Mouse (Mus musculus) c-Kit-positive CD71-positive TER-119-negative erythroid progenitor cells, embryonic 14.5 days (primary cell): ENCODE results near the gene Pon1.
A peak's percentile ranks its signal among the peaks of the same experiment; 100 is the strongest.

ENCODE experiments used
- DNase-seq: peaks from one replicate; pipeline ENCODE4 v3.0.0-alpha.2; 2013; ENCODE audit warnings: low read depth

Pon1 gene

DNA sequence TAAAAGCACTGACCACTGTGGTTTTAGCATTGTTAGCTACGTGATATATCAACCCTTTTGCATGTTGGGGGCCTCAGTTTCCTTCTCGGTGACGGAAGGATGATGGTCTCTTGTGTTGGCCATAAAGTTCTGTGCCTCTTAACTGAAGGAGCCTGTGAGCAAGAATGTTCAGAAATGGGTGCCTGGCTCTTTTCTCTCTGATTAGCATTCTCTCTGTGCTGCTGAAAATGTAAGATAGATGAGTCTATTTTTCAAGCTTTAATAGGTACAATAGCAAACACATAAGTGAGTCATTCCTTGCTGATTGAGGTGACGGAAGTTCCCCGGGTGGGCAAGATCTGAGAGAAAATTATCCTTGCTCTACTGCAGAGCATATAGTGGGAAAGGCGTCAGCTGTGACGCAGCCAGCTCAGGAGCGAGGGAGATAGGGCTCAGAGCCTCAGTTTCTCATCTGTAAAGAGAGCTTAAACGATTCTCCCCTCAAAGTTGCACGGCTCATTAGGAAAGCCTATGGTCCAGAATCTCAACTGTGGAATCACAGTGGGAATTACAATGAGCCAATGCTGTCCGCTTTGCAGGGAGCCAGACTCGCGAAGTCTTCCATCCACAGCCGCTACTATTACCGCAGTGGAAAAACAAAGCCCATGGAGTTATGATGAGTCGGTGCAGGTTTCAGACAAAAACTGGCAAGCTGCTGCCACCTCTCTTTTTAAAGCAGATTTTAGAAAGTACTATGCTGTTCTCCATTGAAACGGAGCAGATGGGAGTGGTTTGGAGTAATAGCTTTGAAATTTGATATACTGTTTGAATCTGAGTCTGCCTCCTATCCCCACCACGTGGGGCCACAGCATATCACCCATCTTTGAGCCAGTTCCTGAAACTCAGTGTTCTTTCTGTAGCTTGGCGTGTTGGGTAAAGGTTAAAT lies 15.5 kb downstream of the Pon1 start:
- no peak for DNase-seq

DNA sequence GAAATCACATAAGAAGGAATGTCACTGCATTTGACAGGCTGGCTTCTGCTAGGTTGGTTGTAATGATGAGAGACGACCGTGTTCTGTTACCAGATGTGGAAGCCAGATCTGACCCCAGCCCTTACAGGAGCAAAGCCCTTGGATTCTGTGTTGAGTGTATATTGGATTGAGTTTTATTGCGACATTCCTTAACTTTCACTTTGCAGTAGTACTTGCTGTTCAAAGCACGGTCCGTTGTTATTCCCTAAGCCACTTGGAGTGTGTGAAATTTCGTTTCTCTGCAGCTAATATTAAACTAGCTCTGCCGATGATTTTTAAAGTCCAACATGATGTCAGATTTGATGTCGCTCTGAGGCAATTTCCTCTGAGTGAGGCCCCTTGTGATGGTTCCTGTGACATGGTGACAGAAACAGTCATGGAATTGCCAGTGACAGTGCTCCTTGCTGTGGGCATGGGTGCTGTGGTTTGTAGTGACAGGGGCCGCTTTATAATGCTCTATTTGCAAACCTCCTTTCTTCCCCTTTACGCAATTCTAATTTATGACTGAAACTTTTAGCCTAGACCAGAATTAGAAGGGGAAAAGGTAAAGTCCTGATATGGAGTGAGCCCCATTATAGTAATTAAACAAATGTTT lies 19.4 kb downstream of the Pon1 start:
- DNase-seq: no peak

DNA sequence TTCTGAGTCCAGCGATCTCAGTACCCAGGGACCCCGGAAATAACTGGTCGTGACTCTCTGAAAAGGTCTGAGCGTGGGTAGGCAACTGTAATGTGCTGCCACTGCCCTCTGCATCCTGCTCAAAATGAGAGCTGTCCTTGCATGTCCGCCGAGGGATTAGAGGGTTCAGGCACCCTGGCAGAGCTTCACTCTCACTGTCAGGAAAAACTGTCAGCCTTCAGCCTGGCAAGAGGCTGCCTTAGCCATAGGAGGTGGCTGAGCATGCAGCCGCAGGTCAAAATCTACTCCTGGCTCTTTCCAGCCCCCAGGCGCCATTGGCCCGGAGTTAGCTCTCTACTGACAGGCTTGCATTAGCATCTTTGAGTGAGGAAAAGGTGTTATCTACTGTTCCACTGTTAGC lies 21.2 kb downstream of the Pon1 start:
- no peak for DNase-seq

DNA sequence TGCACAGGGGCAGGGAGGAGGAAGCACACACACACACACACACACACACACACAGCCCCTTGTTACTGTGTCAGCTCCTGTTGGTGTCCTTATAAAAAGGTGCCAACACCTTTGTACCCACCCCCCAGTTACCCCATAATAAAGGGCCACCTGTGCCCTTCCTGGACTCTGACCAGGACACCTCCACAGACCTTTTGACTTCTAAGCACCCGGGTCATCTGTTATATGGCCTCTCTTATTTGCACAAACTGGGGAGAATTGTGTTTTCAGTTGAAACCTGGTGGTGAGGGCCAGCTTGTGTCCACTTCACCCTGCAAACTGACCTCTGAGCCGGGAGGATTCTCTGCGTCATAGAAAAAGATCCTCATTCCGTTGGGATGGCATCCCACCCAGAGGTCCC lies 22.3 kb downstream of the Pon1 start:
- DNase-seq: no peak

DNA sequence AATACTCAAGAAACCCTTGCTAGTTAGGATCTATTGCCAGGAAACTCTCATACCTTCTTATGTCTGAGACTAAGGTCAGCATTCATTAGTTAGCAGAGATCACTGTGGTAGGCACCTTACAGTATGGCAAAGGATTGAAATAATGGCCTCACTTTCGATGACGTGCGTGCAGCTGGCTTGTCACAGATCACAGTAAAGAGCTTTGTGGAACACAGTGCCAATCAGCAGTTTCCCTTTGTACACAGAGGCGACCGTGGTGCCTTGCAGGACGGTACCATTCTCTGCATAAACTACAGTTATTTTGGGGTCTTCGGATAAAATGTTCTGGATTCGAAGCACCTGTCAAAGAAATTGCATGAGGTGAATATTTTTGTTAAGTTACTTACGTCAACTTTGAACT lies 25.6 kb downstream of the Pon1 start:
- no peak for DNase-seq

DNA sequence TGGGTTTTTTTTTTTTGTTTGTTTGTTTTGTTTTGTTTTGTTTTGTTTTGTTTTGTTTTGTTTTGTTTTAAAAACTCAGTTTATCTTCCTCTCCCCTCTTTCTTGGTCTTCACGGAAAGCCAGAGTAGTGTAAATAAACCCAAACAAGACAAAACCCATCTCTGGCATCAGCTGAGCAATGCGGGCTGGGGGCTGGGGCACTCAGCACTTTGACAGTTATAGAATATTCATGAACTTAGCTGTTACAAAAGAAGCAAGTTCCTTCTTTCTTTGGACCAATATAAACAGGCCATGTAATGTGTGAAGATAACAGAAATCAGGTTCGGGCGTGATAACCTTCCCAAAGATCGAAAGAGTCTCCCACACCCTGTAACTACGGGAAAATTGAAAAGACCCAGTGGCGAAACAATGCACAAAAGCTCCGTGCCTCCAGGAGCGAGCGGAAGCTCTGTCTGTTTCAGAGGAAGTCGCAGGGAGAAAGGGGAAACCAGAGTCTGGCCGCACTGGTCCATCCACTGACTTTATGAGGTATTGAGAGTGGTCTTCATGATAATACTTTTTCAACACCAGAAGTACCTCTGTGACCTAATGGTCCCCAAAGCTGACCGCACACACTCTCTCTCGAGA lies 26.6 kb downstream of the Pon1 start:
- DNase-seq: no peak

DNA sequence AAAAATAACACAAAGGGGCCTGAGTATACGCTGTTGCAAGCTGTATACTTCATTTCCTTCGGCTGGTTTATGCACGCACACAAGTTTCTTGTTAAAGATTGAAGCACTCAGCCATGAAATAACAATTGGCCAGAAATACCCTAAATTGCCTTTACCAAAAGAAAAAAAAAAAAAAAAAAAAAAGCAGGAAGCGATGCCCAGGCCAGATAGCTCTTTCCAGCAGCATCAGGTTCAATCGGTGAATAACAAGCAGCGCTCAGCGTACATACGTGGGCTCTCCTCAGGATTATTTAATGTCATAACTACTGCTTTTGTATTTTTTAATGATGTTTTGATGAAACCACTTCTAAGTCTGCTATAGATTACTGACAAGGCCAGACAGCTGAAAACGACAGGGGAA lies 28.9 kb downstream of the Pon1 start:
- no peak for DNase-seq

DNA sequence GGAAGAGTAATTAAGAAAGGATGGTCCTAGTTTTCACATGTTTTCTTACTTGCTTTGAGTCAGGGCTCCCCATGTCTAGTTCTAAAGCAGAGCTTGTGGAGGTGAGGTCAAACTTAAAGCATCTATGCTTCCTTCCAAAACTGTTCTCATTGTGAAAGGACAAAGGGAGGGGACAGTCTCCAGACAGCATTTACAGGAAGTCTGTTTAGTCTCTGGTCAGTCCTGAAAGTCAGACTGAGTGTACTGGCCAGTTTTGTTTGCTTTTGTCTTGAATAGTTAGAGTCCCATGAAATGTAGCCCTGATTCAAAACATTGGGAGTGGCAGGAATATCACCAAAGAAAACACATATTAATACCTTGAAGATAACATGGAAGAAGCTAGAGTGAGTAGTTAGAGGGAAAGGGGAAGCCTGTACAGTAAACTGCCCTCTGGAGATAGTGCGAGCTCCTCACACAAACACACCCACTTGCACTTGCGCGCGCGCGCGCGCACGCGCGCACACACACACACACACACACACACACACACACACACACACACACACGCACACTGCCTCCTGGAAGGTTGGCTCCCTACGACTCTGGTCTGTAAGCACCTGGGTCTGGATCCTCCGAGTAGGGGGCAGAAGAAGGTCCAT lies 30.1 kb downstream of the Pon1 start:
- no peak for DNase-seq

DNA sequence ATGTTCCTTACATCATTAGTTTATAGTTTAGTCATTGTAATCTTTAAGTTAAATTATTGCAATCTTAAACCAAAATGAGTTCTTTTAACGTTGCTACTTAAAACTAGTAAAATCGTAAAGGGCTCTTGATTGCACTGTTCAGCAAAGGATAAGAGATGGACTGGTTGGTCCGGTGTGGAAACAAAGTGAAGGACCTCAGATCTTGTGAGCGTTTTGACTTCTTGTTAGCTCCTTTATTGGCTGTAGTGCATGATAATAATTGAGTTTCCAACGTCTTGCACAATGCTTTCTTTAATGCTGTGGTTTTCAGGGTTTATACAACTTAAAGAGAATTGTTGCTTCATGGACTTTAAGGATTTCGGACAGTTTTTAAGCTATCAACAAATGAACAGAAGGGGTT lies 31.7 kb downstream of the Pon1 start:
- DNase-seq: no peak

DNA sequence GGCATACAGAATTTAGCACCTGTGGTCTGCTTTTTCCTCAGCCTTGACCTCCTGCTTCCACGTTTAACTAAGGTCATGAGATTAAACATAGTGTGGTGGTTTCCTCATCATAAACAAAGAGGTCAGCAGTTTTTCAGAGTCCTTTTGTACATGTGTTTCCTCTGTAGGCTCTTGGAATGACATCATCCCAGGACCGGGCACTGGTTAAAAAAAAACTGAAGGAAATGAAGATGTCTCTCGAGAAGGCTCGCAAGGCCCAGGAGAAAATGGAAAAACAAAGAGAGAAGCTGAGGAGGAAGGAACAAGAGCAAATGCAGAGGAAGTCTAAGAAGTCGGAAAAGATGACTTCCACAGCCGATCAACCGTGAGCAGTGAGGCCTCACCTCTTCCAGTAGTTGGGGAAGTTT lies 34.4 kb downstream of the Pon1 start:
- DNase-seq: no peak

DNA sequence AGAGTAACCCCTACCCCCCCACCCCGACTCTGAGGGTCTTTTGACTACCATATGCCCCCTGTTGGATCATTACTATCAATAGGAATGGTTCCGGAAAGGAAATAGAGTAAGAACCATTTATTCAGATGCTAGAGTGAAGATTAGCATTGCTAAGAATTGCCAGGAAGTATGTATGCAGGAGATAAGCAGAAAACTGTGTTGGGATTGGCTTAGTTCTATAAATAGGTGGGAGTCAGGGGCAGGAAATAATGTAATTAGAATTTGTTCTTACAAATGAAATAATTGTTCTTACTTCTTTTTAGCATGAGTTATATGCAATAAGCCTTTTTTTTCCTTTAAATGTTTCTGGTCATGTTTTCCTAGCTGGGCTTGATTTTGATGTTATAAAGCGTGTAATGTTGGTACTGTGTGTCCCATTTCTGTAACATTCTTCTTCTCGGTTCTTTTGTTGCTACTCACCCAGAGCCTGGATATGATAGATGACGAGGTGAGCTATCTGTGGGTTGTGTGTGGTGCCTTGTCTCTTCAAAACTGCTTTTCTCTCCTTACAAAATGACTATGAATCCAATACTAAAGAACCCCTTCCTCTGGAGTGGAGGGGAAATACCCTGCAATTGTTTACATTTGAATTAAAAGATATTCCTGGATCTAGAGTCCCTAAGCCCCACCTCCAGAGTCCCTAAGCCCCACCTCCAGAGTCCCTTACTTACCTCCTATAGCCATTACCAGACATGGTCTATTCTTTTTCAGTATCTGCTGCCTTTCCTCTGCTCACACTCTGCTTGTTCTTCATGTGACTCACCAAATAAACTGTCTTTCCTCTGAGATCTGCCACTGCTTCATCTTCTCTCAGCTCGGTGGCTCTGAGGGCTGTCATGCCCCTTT lies 37.0 kb downstream of the Pon1 start:
- DNase-seq: peak; percentile 53

DNA sequence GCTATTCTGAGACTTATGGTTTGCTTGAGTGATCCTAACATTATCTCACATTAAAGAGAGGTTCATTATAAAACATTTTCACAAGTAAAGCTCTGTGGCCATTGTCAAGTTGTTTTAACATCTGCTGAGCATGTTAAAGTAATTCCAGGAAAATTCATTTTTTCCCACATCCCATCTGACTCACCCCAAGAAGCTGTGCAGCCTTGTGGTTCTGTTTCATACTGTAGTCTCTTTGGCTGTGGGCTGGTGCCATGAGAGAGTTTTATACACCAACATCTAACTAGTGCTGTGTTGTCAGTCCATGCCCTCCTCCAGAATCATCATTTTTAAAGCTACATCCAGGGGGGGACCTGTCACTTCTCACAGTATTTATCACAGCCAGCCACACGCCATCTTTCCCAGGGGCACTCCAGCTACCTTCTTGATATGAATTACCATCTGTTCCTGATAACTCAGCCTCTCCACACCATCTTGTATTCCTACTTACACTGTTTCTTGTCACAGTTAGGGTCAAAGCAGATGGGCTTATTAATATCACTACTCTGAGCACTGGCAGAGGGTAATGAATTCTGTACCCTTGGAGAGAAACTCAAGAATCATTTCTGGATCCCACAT lies 38.3 kb downstream of the Pon1 start:
- peak; percentile 73 for DNase-seq

DNA sequence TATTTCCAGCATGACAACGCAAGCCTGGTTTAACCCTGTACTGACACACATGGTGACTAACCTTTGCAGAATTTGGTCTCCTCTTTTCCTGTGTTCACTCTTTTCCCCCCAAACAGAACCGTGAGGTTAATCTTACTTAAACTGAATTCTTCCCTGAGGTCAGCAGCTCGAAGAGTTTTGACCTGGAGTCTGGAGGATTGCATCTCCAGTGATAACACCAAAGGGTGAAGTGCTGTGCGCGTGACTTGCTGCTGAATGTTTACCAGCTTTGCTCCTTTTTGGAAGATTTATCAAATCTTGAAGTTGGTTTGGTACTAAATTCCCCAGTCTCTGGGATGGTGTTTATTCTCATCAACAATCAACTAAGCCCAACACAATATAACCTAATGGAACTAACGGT lies 39.0 kb downstream of the Pon1 start:
- no peak for DNase-seq

DNA sequence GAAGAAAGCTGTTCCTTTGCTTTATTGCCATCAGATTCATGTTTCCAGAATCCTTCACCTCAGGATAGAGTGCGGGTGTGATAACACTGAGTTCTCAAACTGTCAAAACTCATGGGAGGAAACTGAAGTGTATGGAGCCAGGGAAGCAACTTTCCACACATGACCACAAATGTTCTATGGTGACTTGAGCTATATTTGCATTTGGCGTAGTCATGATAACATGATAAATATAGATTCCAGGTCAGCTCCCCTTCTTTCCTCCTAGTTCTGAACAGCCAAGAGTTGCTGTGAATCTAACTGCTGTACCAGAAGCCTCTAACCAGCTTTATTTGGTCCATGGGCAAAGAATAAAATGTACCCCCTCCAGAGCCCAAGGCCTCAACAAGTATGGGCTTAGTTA lies 41.6 kb downstream of the Pon1 start:
- DNase-seq: no peak

DNA sequence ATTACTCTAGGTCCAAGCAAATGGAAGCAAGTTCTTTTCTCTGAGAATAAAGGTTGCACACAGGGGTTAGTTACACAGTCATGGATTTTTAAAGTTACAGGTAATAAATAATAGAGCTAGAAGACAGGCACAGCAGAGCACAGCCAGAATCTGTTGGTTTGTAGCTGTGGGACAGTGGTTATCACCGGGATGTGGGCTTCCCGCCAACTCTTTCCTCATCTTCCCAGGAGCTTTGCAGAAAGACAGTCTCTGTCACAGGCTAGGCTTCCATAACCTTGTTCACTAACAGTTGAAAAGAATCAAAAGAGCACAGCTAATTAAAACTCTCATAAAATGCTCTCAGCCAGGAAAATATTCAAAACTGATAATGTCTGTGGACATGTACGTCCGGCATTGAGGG lies 42.6 kb downstream of the Pon1 start:
- DNase-seq: no peak

DNA sequence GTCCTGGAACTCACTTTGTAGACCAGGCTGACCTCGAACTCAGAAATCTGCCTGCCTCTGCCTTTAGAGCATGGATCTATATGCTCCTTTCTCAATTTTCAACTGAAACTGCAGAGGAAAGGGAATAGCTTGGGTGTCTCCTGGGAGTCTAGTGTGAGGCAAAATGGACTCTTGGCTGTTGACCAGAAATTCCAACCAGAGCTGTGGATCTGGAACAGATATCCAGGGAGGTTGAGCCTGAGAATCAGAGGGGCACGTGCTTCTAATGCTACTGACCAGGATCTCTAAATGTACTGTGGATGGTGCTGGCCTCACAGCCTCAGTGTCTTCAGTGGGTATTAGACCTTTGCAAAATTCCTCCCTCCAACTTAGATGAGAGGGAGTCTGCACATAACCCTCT lies 43.8 kb downstream of the Pon1 start:
- no peak for DNase-seq

DNA sequence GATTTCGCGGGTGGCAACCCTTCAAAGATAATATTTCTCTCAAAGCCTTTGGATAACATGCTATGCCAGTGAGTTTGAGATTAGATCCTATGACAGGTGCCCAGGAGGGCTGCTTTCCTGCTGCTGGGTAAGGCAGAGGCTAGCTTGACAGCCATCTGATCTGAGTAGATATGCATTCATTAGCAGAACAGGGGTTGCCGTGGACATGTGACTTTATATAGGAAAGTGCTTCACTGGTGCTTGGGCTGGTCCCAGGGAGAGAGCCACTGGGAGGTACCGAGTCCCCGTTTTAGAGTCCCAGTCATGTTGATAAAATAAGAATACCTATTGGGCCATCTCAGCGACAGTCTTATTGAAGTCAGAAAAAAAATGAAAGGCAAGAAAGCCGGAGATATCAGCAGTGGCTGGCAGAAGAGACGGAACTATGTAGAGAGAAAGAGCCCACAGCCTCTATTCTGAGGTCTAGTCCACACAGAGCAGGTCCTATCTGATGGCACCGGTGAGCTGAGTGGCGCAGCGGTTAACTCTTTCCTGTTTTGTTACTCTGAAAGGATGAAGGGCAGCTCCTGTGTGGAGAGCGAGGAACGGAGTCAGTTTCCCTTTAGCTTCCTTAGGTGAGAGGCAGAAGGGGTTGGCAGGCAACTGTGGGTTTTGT lies 46.1 kb downstream of the Pon1 start:
- no peak for DNase-seq

DNA sequence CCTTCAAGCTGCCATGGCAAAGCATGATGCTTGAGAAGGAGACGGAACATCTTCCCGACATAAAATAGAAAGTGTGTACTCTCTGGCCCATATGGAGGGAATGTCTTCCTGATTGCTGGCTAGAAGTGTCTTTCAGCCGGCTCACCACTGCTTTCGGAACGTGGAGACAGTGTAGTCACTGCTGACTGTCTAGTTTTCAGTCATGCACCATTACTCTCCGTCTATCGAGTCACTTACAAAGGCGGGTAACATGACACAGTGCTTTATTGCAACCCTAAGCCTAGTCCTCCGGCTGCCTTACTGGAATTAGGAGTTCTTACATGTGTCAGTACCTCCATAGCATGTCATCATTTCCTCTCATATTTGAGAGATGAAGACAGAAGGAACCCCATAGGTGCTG lies 54.1 kb downstream of the Pon1 start:
- DNase-seq: no peak

DNA sequence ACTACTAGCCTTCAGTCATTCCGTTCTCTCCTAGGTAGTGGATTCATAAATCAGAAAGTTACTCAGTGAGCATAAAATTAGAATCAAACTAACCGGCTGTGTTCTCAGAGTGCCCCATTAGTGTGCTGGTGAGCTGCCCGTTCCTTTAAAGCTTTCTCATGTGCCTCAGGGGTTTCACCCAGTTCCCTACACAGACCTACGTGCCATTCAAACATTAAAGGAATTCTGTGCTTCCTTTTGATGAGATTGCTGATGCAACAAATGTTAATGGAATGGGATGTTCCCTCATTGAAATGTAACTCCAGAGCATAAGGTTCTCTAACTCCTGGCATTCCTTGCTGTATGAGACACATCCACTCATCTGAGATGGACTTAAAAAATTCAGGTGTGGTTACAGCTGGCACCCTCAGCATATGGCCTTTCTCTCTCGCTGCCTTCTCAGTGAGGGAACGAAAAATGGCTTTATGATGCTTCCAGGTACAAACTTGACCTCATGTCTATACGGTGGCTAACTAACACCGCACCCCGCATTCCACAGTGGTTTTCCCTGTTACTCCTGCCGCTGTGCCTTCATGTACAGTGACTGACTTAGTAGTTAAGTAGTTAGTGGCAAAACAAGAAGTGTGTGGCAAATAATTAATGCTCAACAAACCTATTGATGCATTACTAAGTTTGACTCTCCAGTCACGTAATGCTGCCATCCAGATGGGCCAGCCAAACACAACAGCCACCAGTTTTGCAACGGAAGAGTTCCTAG lies 54.7 kb downstream of the Pon1 start:
- DNase-seq: no peak

DNA sequence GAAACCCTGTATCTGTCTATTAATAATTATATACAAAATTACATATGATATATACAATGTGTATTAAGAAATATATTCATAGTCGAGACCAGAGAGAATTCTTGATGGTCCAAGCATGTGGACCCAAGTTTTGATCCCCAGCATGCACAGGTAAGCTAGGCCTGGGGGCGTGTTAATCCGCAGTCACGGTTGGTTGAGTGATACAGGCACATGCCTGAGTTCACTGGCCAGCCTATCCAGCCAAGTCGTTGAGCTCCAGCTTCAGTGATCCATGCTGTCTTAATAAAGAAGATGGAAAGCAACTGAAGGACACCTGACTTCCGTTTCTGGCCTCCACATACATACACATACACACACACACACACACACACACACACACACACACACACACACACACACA lies 57.7 kb downstream of the Pon1 start:
- DNase-seq: no peak
